Mouse (Mus musculus) heart, postnatal 0 days (tissue): ENCODE measurements around the gene Pias1.

Source experiments
- CTCF ChIP-seq: IDR thresholded peaks from 2 replicates; pipeline ENCODE4 v1.5.1; 2016; ENCODE audit warnings: antibody characterized with exemption, control low read depth, low read depth
- EP300 ChIP-seq: IDR thresholded peaks from 2 replicates; pipeline ENCODE4 v1.6.1; 2016; ENCODE audit warnings: antibody characterized with exemption, low read depth

DNA sequence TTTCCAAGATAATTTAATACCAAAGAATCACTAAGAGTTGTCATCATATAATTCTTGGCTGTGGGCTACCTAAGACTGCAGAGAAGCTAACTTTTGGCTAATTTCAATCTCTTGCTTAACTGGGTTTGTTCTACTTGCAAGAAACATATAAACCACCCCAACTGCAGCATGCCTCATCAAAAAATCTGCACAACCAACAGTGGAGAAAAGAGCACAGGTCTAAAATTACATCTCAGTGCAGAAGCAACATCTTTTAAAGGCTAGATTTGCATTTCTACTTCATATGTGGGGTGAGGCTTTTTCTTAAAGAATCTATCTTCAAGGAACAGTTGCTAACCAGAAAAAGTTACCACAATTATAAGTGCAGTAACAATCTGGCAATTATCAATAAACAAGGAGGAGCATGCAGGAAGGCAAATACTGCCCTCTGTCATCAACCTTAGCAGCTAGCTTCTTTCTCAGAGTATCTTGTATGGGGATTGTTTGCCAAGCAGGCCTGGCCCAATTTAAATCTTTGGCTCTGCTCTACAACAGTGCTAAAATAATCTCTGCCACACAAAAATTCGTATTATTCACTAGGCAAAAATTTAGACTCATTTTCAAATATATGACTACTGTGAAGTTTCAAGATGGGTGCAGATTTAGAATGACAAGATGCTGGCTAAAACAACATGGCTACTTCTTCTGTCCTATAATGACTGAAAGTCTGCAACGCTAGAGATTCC, 62.7 kb downstream of the Pias1 start:
- TF ChIP-seq EP300 = no peak
- TF ChIP-seq CTCF = no peak
